Mouse (Mus musculus) lung, embryonic 15.5 days (tissue): ENCODE measurements around the gene Gnat3. TPM values are rescaled to one million over a fixed set of nuclear protein-coding genes. Genes with fewer than 3 reads are reported as not detected.
A peak's percentile ranks its signal among the peaks of the same experiment; 100 is the strongest.
"Not testable (repeated sequence)": the region's sequence is repeated elsewhere in the genome, so short reads cannot be mapped to it uniquely, and the experiment has no call there.

Experiments
- ATAC-seq: fragments of 200-750 bp; cut with Nextera tagmentation; 2 replicates; pipeline ENCODE4 v1.8.0; 2017; ENCODE audit warnings: moderate number of reproducible peaks, borderline replicate concordance; ENCODE audit not compliant: low FRiP score, low TSS enrichment; ENCODE audit errors: extremely low read depth
- H3K27ac ChIP-seq: fragments of 300-500 bp; sonication (generic); 2 replicates; pipeline ENCODE4 v1.5.1; 2015; ENCODE audit warnings: moderate library complexity, mild to moderate bottlenecking, inconsistent platforms
- H3K27me3 ChIP-seq: fragments of 300-500 bp; sonication (generic); 2 replicates; pipeline ENCODE4 v1.6.1; 2015; ENCODE audit warnings: inconsistent platforms
- H3K36me3 ChIP-seq: fragments of 300-500 bp; sonication (generic); 2 replicates; pipeline ENCODE4 v1.6.1; 2015; ENCODE audit warnings: inconsistent platforms
- H3K4me1 ChIP-seq: fragments of 300-500 bp; sonication (generic); 2 replicates; pipeline ENCODE4 v1.6.1; 2015; ENCODE audit warnings: inconsistent platforms
- H3K4me2 ChIP-seq: fragments of 300-500 bp; sonication (generic); 2 replicates; pipeline ENCODE4 v1.6.1; 2015; ENCODE audit warnings: inconsistent platforms, mild to moderate bottlenecking, moderate library complexity
- H3K4me3 ChIP-seq: fragments of 300-500 bp; sonication (generic); 2 replicates; pipeline ENCODE4 v1.5.1; 2015; ENCODE audit warnings: mild to moderate bottlenecking, inconsistent platforms
- H3K9ac ChIP-seq: fragments of 300-500 bp; sonication (generic); 2 replicates; pipeline ENCODE4 v1.6.1; 2015; ENCODE audit warnings: inconsistent platforms
- H3K9me3 ChIP-seq: fragments of 300-500 bp; sonication (generic); 2 replicates; pipeline ENCODE4 v1.6.1; 2016; ENCODE audit warnings: inconsistent platforms
- WGBS: fragments of 180-500 bp; shearing (Covaris S2); methylation state at CpG from one replicate; pipeline ENCODE4 v1.1.7; 2015; 5-methylcytosine and 5-hydroxymethylcytosine counted together
- polyA plus RNA-seq: library from polyadenylated mRNA; unstranded; fragments of >200 nt; fragmentation: Nextera tagmentation; extraction: Ambion mirVana; gene quantifications from 2 replicates; pipeline ENCODE4 v1.2.1, GENCODE M21; 2015

Gene Gnat3
- polyA plus RNA-seq, result 0.17 TPM in 1 of 2 replicates, not detected in the other

DNA sequence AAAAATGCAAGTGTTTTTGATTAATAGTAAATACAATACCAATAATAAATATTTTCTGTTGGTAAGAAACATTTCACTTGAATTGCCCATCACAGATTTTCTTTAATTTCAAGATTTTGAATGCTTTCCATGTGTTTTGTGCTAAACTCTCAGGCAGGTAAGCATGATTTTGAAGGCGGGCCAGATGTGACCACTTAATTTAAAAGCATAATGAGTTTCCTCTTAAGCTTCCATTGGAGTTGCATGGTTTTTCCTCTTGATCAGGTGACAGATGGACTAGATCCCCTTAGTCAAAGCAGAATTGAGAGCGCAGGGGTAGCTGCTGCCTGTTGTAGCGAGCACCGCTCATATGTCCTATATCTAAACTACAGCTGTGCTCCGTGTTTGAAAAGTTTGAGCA is at the start of gene Gnat3:
Gene Gnat3 (plus strand): TSS at position 301 of the 400 bp plus-strand sequence.
- Histone ChIP-seq H3K4me1 (no peaks in the 10 kb centered on the region), H3K9ac (no peak within 1 kb of the TSS), H3K27me3 (no peaks in the 10 kb centered on the region), H3K4me2 (no peak within 1 kb of the TSS), H3K9me3 (no peaks in the 10 kb centered on the region), H3K4me3 (no peak within 1 kb of the TSS), H3K27ac (no peak within 1 kb of the TSS), H3K36me3 (no peaks in the 10 kb centered on the region)
- 86% methylated on average over 5 of the region's 5 CpGs for WGBS
- ATAC-seq, result no peak

DNA sequence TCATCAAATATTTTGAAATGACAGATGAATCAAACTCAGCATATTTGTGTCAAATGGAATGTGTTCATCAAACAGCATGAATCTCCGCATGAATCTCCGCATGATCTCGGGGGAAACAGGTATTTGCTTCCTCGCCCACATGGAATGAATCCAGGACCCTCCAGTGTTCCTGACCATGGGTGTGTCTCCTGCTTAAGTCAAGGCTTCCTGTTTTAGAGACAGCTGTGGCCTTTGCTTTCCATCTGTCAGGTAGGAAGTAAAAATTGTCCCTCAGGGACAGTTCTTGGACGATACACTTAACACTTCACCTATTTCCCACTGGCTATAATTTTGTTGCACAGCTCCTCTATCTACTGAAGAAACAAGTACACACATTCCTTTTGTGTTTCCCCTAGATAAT is 43.4 kb upstream of the Gnat3 start:
- H3K9me3 ChIP-seq, result no peaks in the 10 kb centered on the region
- H3K36me3 ChIP-seq, result no peaks in the 10 kb centered on the region
- H3K4me3 ChIP-seq, result no peak overlapping the region
- no peaks in the 10 kb centered on the region for H3K27me3 ChIP-seq
- no peak overlapping the region for H3K27ac ChIP-seq
- peaks cover 5% of the 10 kb centered on the region; the same call in 1 of the 2 replicates for H3K4me1 ChIP-seq
- no peak overlapping the region for H3K9ac ChIP-seq
- ATAC-seq, result no peak
- 61% methylated on average over 5 of the region's 5 CpGs for WGBS
- H3K4me2 ChIP-seq, result no peak overlapping the region

DNA sequence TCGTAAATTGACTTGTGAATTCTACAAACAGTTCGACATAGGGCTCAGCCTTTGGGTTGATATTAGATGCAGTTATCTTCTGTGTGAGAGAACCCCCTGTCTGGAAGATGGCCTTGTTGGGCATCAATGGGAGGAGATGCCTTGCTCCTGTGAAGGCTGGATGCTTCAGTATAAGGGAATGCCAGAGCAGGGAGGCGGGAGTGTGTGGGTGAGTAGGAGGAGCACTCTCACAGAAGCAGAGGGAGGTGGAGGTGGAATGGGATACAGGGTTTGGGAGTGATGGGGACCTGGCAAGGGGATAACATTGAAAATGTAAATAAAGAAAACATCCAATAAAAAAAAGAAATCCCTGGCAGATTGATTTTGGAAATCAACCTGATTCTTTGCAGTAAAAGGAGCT is 38.7 kb upstream of the Gnat3 start:
- H3K27me3 ChIP-seq, result no peaks in the 10 kb centered on the region
- H3K9me3 ChIP-seq, result no peaks in the 10 kb centered on the region
- H3K9ac ChIP-seq, result no peak overlapping the region
- H3K4me2 ChIP-seq, result no peak overlapping the region
- WGBS, result 75% methylated on average over 3 of the region's 3 CpGs
- peak overlapping the region; percentile 57; the same call in 1 of the 2 replicates for H3K27ac ChIP-seq
- no peaks in the 10 kb centered on the region for H3K36me3 ChIP-seq
- peak; percentile 44; the same call in 1 of the 2 replicates for ATAC-seq
- H3K4me3 ChIP-seq, result no peak overlapping the region
- H3K4me1 ChIP-seq, result peaks cover 12% of the 10 kb centered on the region

DNA sequence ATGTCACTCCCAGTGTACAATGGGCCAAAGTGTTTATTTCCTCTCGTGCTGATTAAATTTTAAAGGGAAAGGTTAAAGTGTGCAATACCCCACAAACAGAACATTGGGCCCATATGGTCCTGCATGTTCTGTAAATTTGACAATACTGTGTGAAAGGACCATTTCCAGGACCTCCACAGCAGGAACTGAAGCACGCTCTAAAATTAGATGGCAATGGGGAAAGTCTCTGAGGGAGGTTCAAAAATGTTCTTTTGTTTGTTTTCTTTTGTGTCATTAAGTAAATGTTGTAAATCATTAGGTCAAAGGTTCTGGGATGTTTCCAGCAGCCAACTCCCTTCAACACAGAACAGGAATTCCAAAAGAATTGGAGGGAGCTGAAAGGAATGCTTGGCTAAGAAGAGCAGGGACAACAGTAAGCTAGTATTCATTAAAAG is 38.2 kb upstream of the Gnat3 start:
- WGBS, result 19% methylated on average over 2 of the region's 2 CpGs
- H3K27ac ChIP-seq, result peak overlapping the region; percentile 57
- ATAC-seq, result peak; percentile 86
- no peak overlapping the region for H3K4me3 ChIP-seq
- H3K9me3 ChIP-seq, result no peaks in the 10 kb centered on the region
- no peak overlapping the region for H3K4me2 ChIP-seq
- no peaks in the 10 kb centered on the region for H3K36me3 ChIP-seq
- peaks cover 14% of the 10 kb centered on the region for H3K4me1 ChIP-seq
- no peak overlapping the region for H3K9ac ChIP-seq
- H3K27me3 ChIP-seq, result no peaks in the 10 kb centered on the region

DNA sequence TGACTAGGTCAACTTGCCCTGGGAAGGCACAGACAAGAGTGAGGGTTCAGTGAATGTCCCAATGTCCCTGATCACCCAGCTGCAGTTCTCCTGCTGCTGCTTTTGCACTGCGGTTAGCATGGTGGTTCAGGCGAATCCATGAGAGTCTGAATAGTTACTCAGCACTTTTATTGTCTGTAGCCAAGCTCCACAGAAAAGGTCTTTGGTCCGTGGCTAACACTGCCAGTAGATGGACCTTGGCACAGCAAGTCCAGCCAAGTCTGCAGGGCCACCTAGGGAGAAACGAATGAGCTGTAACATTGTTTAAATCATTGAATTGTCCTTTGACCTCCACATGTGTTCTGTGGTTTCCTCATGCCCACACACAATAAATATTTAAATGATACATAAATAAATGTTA is 33.9 kb upstream of the Gnat3 start:
- Histone ChIP-seq H3K36me3 (no peaks in the 10 kb centered on the region), H3K9me3 (no peaks in the 10 kb centered on the region), H3K4me3 (no peak overlapping the region), H3K27me3 (no peaks in the 10 kb centered on the region), H3K4me2 (no peak overlapping the region), H3K9ac (no peak overlapping the region), H3K4me1 (peaks cover 16% of the 10 kb centered on the region), H3K27ac (no peak overlapping the region)
- WGBS, result 31% methylated on average over 4 of the region's 4 CpGs
- ATAC-seq, result peak; percentile 48; the same call in 1 of the 2 replicates

DNA sequence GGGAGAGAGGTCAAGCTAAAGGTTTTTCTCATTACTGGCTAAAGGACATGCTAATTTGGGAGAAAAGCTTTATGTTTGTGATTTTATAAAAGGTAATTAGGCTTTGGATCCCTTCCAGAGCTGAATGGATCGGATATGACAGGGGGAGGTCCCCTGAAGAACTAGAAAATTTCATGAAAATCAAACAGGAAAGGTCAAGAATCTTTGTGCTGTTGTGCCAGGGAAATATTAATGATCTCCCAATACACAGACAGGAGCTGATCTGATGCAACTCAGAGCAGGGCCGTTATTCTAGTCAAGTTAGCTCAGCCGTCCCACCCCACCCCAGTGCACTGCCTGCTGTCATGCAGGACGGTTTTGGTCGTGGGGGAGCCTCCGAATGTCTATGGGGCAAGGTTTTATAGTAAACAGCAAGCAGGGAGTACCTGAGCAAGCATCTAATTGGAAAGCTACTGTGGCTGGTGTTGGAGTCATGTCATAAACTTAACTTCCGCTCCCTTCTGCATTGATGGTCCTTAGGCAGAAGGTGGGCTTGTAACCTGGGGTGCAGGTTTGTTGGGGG is 33.3 kb upstream of the Gnat3 start:
- no peaks in the 10 kb centered on the region for H3K27me3 ChIP-seq
- ATAC-seq, result peak; percentile 53; the same call in 1 of the 2 replicates
- no peak overlapping the region for H3K9ac ChIP-seq
- H3K36me3 ChIP-seq, result no peaks in the 10 kb centered on the region
- H3K9me3 ChIP-seq, result no peaks in the 10 kb centered on the region
- no peak overlapping the region for H3K27ac ChIP-seq
- H3K4me1 ChIP-seq, result peaks cover 10% of the 10 kb centered on the region; the same call in 1 of the 2 replicates
- no peak overlapping the region for H3K4me3 ChIP-seq
- no peak overlapping the region for H3K4me2 ChIP-seq
- WGBS, result 44% methylated on average over 7 of the region's 7 CpGs

DNA sequence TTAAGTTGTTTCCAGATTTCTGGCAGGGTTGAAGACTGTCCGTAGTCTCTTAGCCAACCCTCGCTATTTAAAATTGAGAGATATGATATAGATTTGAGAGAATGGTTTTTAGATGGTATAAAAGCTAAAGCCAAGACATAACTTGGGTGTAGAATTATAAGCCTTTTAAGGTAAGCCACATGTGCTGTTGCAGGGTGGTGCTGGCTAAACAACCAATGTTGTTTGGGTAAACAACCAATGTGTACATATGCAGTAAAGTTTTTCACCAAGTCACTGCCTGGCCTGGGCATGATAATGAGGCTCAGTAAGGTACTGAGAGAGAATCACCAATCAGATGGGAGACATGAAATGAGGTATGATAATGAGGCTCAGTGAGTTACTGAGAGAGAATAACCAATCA is 30.8 kb upstream of the Gnat3 start:
- 97% methylated on average over 2 of the region's 2 CpGs for WGBS
- not testable (repeated sequence) for ATAC-seq, H3K4me1 ChIP-seq, H3K4me3 ChIP-seq, H3K4me2 ChIP-seq, H3K36me3 ChIP-seq, H3K9me3 ChIP-seq, H3K9ac ChIP-seq, H3K27ac ChIP-seq, H3K27me3 ChIP-seq

DNA sequence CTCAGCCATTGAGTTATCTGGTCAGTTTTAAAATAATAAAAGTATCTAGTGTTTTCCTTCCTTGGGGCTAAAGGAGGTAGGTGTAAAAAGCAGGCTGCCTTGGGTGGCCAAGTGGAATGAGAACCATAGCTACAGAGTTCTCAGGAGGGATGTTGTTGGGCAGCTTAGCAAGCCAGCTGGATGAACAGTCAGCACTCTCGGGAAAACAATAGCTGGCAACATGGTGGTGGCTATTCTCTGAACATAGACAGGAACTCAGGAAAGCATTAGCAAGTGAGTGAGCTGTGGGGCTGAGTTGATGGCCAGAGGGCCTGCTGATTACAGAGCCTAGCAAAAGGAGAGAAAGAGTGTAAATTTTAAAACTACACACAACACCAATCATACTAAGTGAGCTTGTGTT is 27.8 kb upstream of the Gnat3 start:
- no peak overlapping the region for H3K4me2 ChIP-seq
- H3K4me3 ChIP-seq, result no peak overlapping the region
- H3K27me3 ChIP-seq, result no peaks in the 10 kb centered on the region
- H3K9ac ChIP-seq, result no peak overlapping the region
- no peaks in the 10 kb centered on the region for H3K36me3 ChIP-seq
- H3K9me3 ChIP-seq, result no peaks in the 10 kb centered on the region
- ATAC-seq, result no peak
- 46% methylated on average over 1 of the region's 1 CpGs for WGBS
- no peak overlapping the region for H3K27ac ChIP-seq
- H3K4me1 ChIP-seq, result no peaks in the 10 kb centered on the region

DNA sequence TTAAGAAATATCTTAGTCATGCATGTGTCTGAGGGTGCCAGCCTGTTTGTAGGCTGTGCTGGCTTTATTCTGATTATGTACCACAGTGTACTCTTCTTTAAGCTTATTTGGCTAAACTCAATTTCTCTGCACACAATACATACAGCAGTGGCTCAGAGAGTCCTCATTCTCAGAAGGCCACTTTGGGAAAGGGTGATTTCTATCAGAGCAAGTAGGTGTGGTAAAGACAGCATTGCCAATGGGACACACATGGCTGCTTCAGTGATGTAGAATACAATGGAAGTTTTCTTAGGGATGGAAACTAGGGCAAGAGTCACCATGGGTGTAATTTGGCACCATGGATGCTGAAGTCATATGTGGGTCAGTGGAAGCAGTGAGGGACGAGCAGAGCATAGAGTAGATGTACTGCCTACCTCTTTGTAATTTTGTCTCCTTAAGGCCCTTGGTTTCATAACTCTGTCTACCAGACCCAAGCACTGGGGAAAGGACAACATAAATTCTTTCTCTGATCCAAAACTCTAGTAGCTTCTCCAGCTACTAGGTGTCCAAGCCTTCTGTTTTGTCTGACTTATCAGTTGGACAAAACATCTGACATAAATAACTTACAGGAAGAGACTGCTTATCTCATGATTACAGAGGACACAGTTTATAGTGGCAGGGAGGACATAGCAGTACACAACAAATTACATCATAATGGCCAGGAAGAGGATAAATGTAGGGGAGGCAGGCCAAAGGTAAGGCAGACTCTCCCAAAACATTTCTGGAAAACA is 24.0 kb upstream of the Gnat3 start:
- H3K9me3 ChIP-seq, result no peaks in the 10 kb centered on the region
- no peak overlapping the region for H3K4me3 ChIP-seq
- no peak for ATAC-seq
- H3K27me3 ChIP-seq, result no peaks in the 10 kb centered on the region
- H3K9ac ChIP-seq, result no peak overlapping the region
- no peak overlapping the region for H3K4me2 ChIP-seq
- no peak overlapping the region for H3K27ac ChIP-seq
- H3K4me1 ChIP-seq, result no peaks in the 10 kb centered on the region
- no peaks in the 10 kb centered on the region for H3K36me3 ChIP-seq
- WGBS, result 65% methylated on average over 1 of the region's 1 CpGs

DNA sequence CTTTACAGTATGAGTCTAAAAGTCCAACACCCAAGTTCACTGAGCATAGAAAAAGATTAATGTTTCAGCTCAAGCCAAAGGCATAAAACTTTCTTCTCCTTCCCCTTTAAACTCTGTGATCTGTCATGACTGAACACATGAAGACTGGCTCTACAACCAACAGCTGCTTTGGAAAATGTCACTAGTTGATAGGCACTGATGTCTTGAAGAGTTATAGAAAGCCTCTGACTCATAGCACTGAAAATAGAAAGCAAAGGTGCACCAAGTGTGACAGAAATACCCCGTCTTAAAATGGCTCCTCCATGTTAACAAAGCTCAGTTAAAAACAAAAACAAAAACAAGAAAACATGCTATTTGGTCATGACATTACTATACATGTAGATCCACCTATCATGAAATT is 5.9 kb upstream of the Gnat3 start:
- Histone ChIP-seq H3K27ac (no peak overlapping the region), H3K4me3 (no peak overlapping the region), H3K9me3 (no peaks in the 10 kb centered on the region), H3K27me3 (no peaks in the 10 kb centered on the region), H3K36me3 (no peaks in the 10 kb centered on the region), H3K9ac (no peak overlapping the region), H3K4me1 (no peaks in the 10 kb centered on the region), H3K4me2 (no peak overlapping the region)
- WGBS, result 66% methylated on average over 1 of the region's 1 CpGs
- ATAC-seq, result no peak

DNA sequence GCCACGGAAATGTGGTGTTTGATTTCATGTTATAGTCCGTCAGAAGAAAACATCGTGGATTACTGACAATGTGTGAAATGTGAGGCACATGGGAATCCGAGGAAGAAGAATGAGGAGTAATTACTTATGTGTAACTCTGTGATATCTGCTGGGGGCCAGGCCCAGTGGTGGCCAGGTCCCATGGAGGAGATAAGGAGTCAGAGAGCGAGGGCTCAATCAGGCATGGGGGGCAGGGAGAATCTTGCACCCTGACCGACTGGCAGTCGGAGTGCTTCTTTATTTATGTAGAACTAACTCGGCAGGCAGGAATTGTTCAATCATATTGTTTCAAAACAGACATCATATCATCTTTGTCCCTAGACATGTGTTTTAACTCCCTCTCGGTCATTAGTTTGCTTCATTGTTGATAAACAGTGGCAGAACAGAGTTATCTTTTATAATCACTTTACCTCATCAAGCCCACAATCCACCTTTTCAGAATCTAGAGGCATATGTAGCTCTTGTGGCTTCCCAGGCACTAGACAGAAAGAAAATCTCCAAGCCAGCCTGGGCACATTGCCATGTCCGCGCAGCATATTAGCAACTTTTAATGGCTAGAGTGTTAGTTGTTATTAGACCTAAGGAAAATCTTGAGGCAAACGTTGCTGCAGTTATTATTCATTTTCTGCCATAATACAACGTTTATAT is 7.5 kb downstream of the Gnat3 start:
- H3K9ac ChIP-seq, result no peak overlapping the region
- WGBS, result 41% methylated on average over 13 of the region's 13 CpGs
- no peak overlapping the region for H3K4me2 ChIP-seq
- no peak overlapping the region for H3K27ac ChIP-seq
- H3K27me3 ChIP-seq, result no peaks in the 10 kb centered on the region
- H3K4me1 ChIP-seq, result no peaks in the 10 kb centered on the region
- no peak overlapping the region for H3K4me3 ChIP-seq
- no peaks in the 10 kb centered on the region for H3K9me3 ChIP-seq
- H3K36me3 ChIP-seq, result no peaks in the 10 kb centered on the region
- no peak for ATAC-seq

DNA sequence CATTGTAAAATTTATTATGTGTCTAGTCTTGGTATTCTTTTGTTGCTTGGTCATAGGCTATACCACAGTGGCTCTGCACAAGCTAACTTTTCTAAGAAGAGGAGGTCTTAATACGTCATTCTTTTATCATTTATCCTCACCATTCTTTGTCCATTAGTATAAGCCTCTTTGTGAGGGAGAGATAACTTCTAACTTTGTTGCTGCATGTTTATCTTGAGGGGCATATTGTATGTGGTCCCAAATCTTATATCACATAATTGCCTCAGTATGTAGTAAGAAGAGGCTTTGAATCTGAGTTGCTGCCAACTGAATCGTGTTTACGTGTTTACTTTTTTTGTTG is 8.0 kb downstream of the Gnat3 start:
- Histone ChIP-seq H3K4me3 (no peak overlapping the region), H3K36me3 (no peaks in the 10 kb centered on the region), H3K27ac (no peak overlapping the region), H3K4me1 (no peaks in the 10 kb centered on the region), H3K9me3 (no peaks in the 10 kb centered on the region), H3K27me3 (no peaks in the 10 kb centered on the region), H3K9ac (no peak overlapping the region), H3K4me2 (no peak overlapping the region)
- WGBS, result 73% methylated on average over 3 of the region's 3 CpGs
- no peak for ATAC-seq
